Mouse (Mus musculus): ENCODE data around the gene Kri1. TPM values are rescaled to one million over a fixed set of nuclear protein-coding genes. Genes with fewer than 3 reads are reported as not detected.
"Not testable (repeated sequence)": the region's sequence is repeated elsewhere in the genome, so short reads cannot be mapped to it uniquely, and the experiment has no call there.

The Kri1 gene
- total RNA-seq, 2 experiments from 2014 or later, result 50.7 to 86.3 TPM

GRCm38 (mm10) chr9:21224576-21225414, 63.0 kb downstream of the Kri1 start:
- no peak for ATAC-seq (replicated peaks; ENCODE audit: low FRiP score, low TSS enrichment, poor library complexity, severe bottlenecking)

GRCm38 (mm10) chr9:21223906-21224305, 63.9 kb downstream of the Kri1 start:
- no peak for ATAC-seq (replicated peaks; ENCODE audit: low FRiP score, low TSS enrichment, poor library complexity, severe bottlenecking)

DNA sequence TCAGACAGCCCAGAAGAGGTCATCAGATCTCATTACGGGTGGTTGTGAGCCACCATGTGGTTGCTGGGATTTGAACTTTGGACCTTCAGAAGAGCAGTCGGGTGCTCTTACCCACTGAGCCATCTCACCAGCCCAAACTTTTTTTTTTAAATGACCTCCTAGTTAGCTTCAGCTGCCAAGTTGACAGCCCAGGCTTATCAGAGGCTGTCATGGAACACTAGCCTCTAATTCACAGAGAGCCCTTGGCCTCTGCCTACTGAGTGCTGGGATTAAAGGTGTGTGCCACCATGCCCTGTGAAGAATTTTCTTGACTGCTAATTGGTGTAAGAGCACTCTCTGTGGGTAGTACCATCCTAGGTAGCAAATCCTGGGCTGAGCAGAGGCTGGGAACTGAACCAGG, 64.3 kb downstream of the Kri1 start:
- ATAC-seq (replicated peaks; ENCODE audit: low FRiP score, low TSS enrichment, poor library complexity, severe bottlenecking), result not testable (repeated sequence)

Other genes with a start within 250 kb of the Kri1 start
- 10.2 TPM in 1 of 2 replicates, not detected in the other for gene Zglp1, start 220.9 kb downstream of the Kri1 start, total RNA-seq (2014; fragmentation: Nextera tagmentation)
- gene Zglp1, start 220.9 kb downstream of the Kri1 start, total RNA-seq (2017), result 1.7 TPM in 1 of 2 replicates, not detected in the other
- 4.5 TPM in 1 of 2 replicates, not detected in the other for gene Gm49373, start 214.9 kb downstream of the Kri1 start, total RNA-seq (2014; fragmentation: Nextera tagmentation)
- not detected in 2 replicates for gene Gm49373, start 214.9 kb downstream of the Kri1 start, total RNA-seq (2017)
- gene Fdx1l, start 214.4 kb downstream of the Kri1 start, total RNA-seq (2014; fragmentation: Nextera tagmentation), result 66.9 and 79.7 TPM in 2 replicates
- gene Fdx1l, start 214.4 kb downstream of the Kri1 start, total RNA-seq (2017), result 60.6 and 70.5 TPM in 2 replicates
- gene Gm38431, start 196.0 kb downstream of the Kri1 start, total RNA-seq (2014; fragmentation: Nextera tagmentation), result 38.6 and 39.7 TPM in 2 replicates
- gene Gm38431, start 196.0 kb downstream of the Kri1 start, total RNA-seq (2017), result 5.9 and 15.6 TPM in 2 replicates
- gene Raver1, start 196.0 kb downstream of the Kri1 start, total RNA-seq (2014; fragmentation: Nextera tagmentation), result 66.3 and 81.1 TPM in 2 replicates
- 12.9 and 16.8 TPM in 2 replicates for gene Raver1, start 196.0 kb downstream of the Kri1 start, total RNA-seq (2017)
- 24.9 and 40.0 TPM in 2 replicates for gene Tyk2, start 156.7 kb downstream of the Kri1 start, total RNA-seq (2014; fragmentation: Nextera tagmentation)
- gene Tyk2, start 156.7 kb downstream of the Kri1 start, total RNA-seq (2017), result 13.2 and 14.4 TPM in 2 replicates
- 182 and 193 TPM in 2 replicates for gene Cdc37, start 138.0 kb downstream of the Kri1 start, total RNA-seq (2014; fragmentation: Nextera tagmentation)
- 385 and 442 TPM in 2 replicates for gene Cdc37, start 138.0 kb downstream of the Kri1 start, total RNA-seq (2017)
- gene Pde4a, start 122.3 kb downstream of the Kri1 start, total RNA-seq (2014; fragmentation: Nextera tagmentation), result 23.5 and 24.3 TPM in 2 replicates
- 2.2 and 3.8 TPM in 2 replicates for gene Pde4a, start 122.3 kb downstream of the Kri1 start, total RNA-seq (2017)
- 25.3 and 27.2 TPM in 2 replicates for gene Keap1, start 48.6 kb downstream of the Kri1 start, total RNA-seq (2014; fragmentation: Nextera tagmentation)
- gene Keap1, start 48.6 kb downstream of the Kri1 start, total RNA-seq (2017), result 32.7 and 39.8 TPM in 2 replicates
- gene S1pr5, start 39.5 kb downstream of the Kri1 start, total RNA-seq (2014; fragmentation: Nextera tagmentation), result 0.59 TPM in 1 of 2 replicates, not detected in the other
- gene S1pr5, start 39.5 kb downstream of the Kri1 start, total RNA-seq (2017), result 1.1 TPM in 1 of 2 replicates, not detected in the other
- 8.9 and 13.9 TPM in 2 replicates for gene Atg4d, start 22.7 kb downstream of the Kri1 start, total RNA-seq (2014; fragmentation: Nextera tagmentation)
- 11.9 and 25.7 TPM in 2 replicates for gene Atg4d, start 22.7 kb downstream of the Kri1 start, total RNA-seq (2017)
- gene Cdkn2d, start 3.4 kb upstream of the Kri1 start, total RNA-seq (2014; fragmentation: Nextera tagmentation), result 5.7 and 7.4 TPM in 2 replicates
- 8.5 and 11.3 TPM in 2 replicates for gene Cdkn2d, start 3.4 kb upstream of the Kri1 start, total RNA-seq (2017)
- gene Ap1m2, start 24.4 kb upstream of the Kri1 start, total RNA-seq (2014; fragmentation: Nextera tagmentation), result 0.42 TPM in 1 of 2 replicates, not detected in the other
- not detected in 2 replicates for gene Ap1m2, start 24.4 kb upstream of the Kri1 start, total RNA-seq (2017)
- 25.8 and 30.7 TPM in 2 replicates for gene Slc44a2, start 32.7 kb upstream of the Kri1 start, total RNA-seq (2014; fragmentation: Nextera tagmentation)
- 22.6 and 23.7 TPM in 2 replicates for gene Slc44a2, start 32.7 kb upstream of the Kri1 start, total RNA-seq (2017)
- 76.3 and 86.0 TPM in 2 replicates for gene Ilf3, start 79.9 kb upstream of the Kri1 start, total RNA-seq (2014; fragmentation: Nextera tagmentation)
- 67.3 and 88.4 TPM in 2 replicates for gene Ilf3, start 79.9 kb upstream of the Kri1 start, total RNA-seq (2017)
- 56.6 and 56.8 TPM in 2 replicates for gene Qtrt1, start 123.9 kb upstream of the Kri1 start, total RNA-seq (2014; fragmentation: Nextera tagmentation)
- gene Qtrt1, start 123.9 kb upstream of the Kri1 start, total RNA-seq (2017), result 23.5 and 36.1 TPM in 2 replicates
- gene Dnm2, start 136.9 kb upstream of the Kri1 start, total RNA-seq (2014; fragmentation: Nextera tagmentation), result 62.6 and 81.4 TPM in 2 replicates
- gene Dnm2, start 136.9 kb upstream of the Kri1 start, total RNA-seq (2017), result 58.7 and 63.8 TPM in 2 replicates
- 17.0 and 26.4 TPM in 2 replicates for gene Tmed1, start 222.3 kb upstream of the Kri1 start, total RNA-seq (2014; fragmentation: Nextera tagmentation)
- gene Tmed1, start 222.3 kb upstream of the Kri1 start, total RNA-seq (2017), result 13.5 and 14.6 TPM in 2 replicates
- 2.5 and 5.3 TPM in 2 replicates for gene AB124611, start 238.2 kb upstream of the Kri1 start, total RNA-seq (2014; fragmentation: Nextera tagmentation)
- gene AB124611, start 238.2 kb upstream of the Kri1 start, total RNA-seq (2017), result 1.8 and 11.3 TPM in 2 replicates